Mouse (Mus musculus) heart, postnatal 25 days (tissue): ENCODE results near the gene Mrpl46. TPM values are rescaled to one million over a fixed set of nuclear protein-coding genes. Genes with fewer than 3 reads are reported as not detected.
A peak's percentile ranks its signal among the peaks of the same experiment; 100 is the strongest.

Experiments
- DNase-seq: peaks from one replicate; pipeline ENCODE4 v3.0.0; 2022; ENCODE audit warnings: low spot score
- intact Hi-C: fragments of 180-260 bp; cut with DNase I; formaldehyde crosslinking; loops from one replicate; pipeline ENCODE4 v1.15.1; 2025
- total RNA-seq, 2 experiments: library from RNA; stranded (reverse); gene quantifications; 2 replicates each; pipeline ENCODE4 v1.2.3; 2021

Gene Mrpl46
- total RNA-seq, 2 experiments from 2014 or later: 53.9 to 54.8 TPM

- intact Hi-C loops: no loop called here
- DNase-seq: no peak
These were observed 12.4 kb downstream of the Mrpl46 start for GRCm38 (mm10) chr7:78770936-78771335.

DNA sequence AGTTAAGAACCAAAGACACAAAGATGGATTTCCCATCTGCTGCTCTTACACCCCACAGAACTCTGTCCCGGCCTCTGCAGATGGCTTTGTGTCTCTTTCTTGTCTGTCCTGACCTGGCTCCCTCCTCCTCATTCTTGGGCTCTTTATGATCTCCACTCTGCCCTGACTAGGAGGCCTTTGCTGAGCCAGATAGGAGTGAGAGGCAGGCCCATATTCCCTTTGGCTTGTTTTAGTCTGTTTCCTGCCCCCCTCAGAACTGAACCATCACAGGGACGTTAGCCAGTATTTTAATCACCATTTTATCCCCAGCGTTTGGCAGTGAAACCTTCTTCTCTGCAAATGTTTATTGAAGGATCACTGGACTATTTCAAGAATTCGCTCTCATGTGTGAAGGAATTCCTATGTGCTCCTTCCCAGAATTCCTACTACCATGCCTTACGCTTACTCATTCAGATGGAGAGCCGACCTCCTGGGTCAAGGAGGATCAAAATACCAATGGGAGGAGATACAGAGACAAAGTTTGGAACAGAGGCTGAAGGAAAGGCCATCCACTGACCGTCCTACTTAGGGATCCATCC lies 14.2 kb downstream of the Mrpl46 start:
- intact Hi-C loops: no loop called here
- no peak for DNase-seq

- DNase-seq: no peak
- intact Hi-C loops: no loop called here
These were observed 15.3 kb downstream of the Mrpl46 start for GRCm38 (mm10) chr7:78767929-78768531.

GRCm38 (mm10) chr7:78766019-78766683 lies 17.2 kb downstream of the Mrpl46 start:
- DNase-seq: peak; percentile 19
- intact Hi-C loops: no loop called here

- intact Hi-C loops: no loop called here
- no peak for DNase-seq
These were observed 18.1 kb downstream of the Mrpl46 start for GRCm38 (mm10) chr7:78765215-78765631.

- DNase-seq: no peak
- intact Hi-C loops: no loop called here
These were observed 19.5 kb downstream of the Mrpl46 start for GRCm38 (mm10) chr7:78763801-78764200.

DNA sequence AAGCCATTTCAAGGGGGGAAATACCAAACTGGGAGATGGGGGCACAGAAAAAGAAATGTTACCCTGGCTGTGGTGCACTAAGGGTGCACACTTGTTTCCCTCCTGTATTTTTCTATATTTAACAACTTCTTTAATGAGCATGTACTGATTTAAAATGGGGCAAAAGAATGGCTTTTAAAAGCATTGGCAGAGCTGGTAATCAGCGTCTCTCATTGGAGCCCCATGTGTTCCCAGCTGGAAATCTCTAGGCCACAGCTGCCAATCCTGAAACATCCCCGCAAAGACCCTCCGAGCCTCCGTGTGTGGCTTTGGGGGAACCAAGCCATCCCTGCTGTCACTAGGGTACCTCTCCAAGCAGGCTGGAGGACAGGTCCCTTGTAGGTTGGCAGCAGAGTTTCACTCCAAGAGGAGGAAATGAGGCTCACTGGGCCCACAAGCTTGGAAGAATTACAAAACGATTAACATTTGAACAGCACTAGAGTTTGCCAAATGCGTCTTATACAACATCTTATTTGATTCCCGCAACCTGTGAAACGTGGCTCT lies 28.8 kb downstream of the Mrpl46 start:
- intact Hi-C loops: no loop called here
- no peak for DNase-seq

DNA sequence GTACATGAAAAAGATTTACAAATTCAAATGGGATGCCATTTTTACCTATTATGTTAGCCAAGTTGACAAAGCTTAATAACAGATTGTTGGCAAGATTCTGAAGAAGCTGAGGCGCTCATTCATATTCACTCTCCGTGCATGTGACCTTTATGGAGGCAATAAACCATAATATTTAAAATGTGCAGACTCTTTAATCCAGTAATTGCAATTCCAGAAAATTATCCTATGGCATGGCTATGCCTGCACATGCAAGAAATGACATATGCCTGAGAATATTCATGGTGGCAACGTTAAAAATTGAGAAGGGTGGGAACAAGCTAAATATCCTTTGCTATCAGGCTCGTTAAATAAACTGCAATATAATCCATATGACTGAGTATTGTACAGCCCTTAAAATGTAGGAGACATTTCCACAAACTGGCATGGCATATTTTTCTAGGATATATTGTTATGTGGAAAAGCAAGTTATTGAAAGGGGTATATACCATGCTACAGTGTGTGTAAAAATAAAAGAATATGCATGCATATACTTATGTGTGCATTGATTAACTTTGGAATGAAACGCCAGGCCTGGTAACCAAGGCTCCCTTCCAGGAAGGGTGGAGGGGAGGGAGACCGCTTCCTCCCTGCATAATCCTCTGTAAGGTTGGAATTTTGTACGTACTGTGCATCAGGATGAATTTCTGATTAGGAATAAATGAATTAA lies 29.4 kb downstream of the Mrpl46 start:
- intact Hi-C loops: no loop called here
- DNase-seq: no peak

- no peak for DNase-seq
- intact Hi-C loops: no loop called here
These were observed 30.4 kb downstream of the Mrpl46 start for GRCm38 (mm10) chr7:78752961-78753360.

GRCm38 (mm10) chr7:78743731-78744385 lies 39.5 kb downstream of the Mrpl46 start:
- DNase-seq: no peak
- intact Hi-C loops: no loop called here

DNA sequence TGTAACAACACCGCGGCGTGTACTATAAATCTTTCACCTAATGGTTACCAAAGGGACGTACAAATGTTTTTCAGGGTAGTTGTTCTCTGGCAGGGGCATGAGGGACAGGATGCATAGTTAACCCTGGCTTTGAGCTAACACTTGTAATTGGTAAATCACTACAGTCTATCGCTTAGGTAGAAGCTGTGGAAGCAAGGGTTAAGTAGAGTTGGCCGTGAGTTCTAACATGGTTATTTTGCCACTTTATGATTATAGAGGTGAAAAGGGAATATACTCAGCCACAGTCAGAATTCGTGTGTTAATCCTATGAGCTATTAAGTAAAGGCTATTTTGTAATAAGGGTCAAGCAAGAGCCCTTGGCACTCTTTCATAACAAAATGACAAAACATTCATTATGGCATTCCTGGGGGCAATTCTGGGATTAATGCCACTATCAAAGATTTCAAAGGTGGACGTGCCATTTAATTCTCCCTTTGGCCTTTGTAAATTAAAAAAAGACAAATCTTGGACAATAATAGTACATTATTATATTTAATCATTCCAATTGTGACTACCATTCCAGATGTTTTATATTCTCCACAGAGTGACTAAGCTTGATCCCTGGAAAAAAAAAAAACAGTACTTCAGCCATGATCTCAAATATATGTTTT lies 43.9 kb downstream of the Mrpl46 start:
- intact Hi-C loops: no loop called here
- no peak for DNase-seq

- DNase-seq: no peak
- intact Hi-C loops: no loop called here
These were observed 45.6 kb downstream of the Mrpl46 start, which contains the start of gene Ntrk3 for GRCm38 (mm10) chr7:78737614-78738210. Gene Ntrk3 (minus strand): TSS chr7:78738012.

DNA sequence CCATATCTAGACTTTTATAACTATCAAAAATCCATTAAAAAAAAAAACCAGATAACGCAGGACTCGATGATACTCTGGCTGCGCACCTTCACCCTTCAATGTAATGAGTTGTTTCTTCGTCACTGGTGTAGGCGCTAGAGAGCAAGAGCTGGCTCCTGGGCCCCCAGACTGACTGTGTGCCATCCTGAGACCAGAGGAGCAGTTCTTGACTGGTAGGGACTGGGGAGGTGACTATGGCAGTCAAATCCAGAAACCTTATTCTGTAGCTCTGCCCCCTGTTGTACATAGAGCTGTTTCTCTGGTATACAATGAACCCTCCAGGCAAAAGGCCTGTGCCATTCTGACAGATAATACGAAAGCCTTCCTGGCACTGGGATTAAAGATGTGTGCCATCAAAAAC lies 46.1 kb downstream of the Mrpl46 start:
- DNase-seq: no peak
- intact Hi-C loops: no loop called here

DNA sequence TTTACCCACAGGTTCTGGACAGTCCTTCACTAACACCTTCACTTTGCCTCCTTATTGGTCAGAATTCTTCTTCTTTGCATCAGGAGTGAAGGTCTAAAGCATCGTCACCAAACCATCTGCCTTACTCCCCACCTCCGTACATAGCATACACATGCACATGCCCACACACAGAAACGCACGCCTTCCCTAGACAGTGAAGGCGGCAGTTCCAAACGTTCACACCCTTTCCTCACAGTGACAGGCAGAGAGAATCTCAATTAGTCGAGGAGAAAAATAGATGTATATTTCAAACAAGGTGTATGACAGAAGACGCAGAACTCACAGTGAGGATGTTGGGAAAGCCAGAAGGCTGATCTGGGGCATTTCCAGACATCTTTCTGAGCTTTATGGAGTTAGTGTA lies 51.9 kb downstream of the Mrpl46 start:
- no peak for DNase-seq
- intact Hi-C loops: no loop called here

Other genes starting within 250 kb of the Mrpl46 start
- 1 to 10 TPM; 1.6 to 1.9 TPM for gene Ntrk3, start 45.5 kb downstream of the Mrpl46 start, total RNA-seq
- gene Mrps11, start 412 bp downstream of the Mrpl46 start, total RNA-seq: 10 to 100 TPM; 47.3 to 48.0 TPM
- 10 to 100 TPM; 12.1 to 13.9 TPM for gene Det1, start 63.7 kb upstream of the Mrpl46 start, total RNA-seq
- gene Aen, start 112.3 kb upstream of the Mrpl46 start, total RNA-seq: 10 to 100 TPM; 33.3 to 35.5 TPM
- gene Isg20, start 129.9 kb upstream of the Mrpl46 start, total RNA-seq: 10 to 100 TPM; 11.8 to 16.4 TPM